Mouse (Mus musculus): ENCODE measurements around the gene Trip11. TPM values are rescaled to one million over a fixed set of nuclear protein-coding genes. Genes with fewer than 3 reads are reported as not detected.

The Trip11 gene
- polyA plus RNA-seq, 1 experiment from 2014 or later, result 26.6 TPM

DNA sequence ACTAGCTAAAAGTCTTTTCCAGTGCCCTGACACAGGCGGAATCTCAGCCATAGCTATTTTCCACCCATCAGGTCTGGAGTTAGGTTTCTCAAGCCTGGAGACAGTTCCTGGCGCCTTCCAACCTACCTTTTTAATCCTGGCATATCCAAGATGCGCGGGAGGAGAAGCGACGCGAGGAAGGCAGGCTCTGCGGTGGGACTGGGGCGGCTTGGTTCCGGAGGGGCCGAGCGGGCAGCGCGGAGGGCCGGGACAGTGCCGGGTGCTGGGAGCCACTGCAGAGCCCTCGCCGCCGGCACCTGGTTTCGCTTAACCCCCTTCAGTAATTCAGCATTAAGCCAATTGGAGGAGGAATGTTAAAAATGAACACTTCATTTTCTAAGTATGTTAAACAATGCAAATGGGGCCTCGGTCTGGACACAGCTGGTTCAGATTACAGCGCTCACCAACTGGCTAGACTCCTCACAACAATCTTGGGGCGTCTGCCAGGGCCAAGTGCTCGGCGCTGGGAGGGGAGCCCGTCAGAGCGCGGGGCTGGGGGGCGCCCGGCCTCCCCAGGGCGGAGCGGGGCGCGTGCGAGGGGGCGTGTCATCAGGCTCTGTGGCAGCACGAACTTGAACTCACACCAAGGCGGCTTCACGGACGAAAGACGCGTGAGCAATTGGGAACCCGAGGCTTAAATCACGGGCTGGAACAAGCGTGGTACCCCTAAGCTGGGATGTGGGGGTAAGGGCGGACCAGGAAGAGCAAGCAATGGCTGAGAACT lies 94.3 kb downstream of the Trip11 start, which contains the start of gene Fbln5:
Gene Fbln5 (minus strand): TSS at position 448 of the 763 bp plus-strand sequence.
- ATAC-seq (ENCODE audit: insufficient number of reproducible peaks, insufficient read depth, low FRiP score, low TSS enrichment), result peak; percentile 92
- WGBS, result under 1% methylated on average over 46 of the region's 46 CpGs
- Histone ChIP-seq H3K4me3 (peak within 1 kb of the TSS; percentile 42), H3K9ac (peak within 1 kb of the TSS; percentile 35), H3K27me3 (0 out of 2 replicates have a peak, but pooled peaks cover 6% of the 10 kb centered on the region), H3K36me3 (no peaks in the 10 kb centered on the region), H3K9me3 (no peaks in the 10 kb centered on the region), H3K27ac (peak within 1 kb of the TSS; percentile 94), H3K4me2 (replicated peaks) (peak within 1 kb of the TSS; percentile 62), H3K4me1 (peaks cover 15% of the 10 kb centered on the region)

DNA sequence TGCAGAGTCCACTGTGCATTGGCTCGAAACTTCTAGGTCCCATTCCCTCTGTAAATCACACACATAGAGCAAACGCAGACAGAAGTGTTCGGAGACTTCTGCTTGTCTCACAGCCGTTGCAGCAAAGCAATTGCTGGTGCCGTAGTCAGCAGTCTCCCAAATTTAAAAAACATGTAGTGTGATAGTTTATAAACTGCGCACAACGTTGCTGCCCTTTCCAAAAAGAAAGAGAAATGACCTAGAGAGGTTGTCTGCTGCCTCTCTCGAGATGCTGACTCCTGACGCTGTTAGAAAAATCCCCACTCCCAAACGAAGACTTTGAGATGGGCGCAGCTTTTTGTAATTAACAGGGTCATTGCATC lies 94.8 kb downstream of the Trip11 start:
- 12% methylated on average over 11 of the region's 11 CpGs for WGBS
- peak overlapping the region; percentile 35; the same call in 1 of the 2 replicates for H3K9ac ChIP-seq
- no peaks in the 10 kb centered on the region for H3K9me3 ChIP-seq
- H3K36me3 ChIP-seq, result no peaks in the 10 kb centered on the region
- H3K27ac ChIP-seq, result peak overlapping the region; percentile 94
- H3K4me2 ChIP-seq (replicated peaks), result peak overlapping the region; percentile 62
- H3K27me3 ChIP-seq, result 0 out of 2 replicates have a peak, but pooled peaks cover under 1% of the 10 kb centered on the region
- ATAC-seq (ENCODE audit: insufficient number of reproducible peaks, insufficient read depth, low FRiP score, low TSS enrichment), result no peak
- peaks cover 15% of the 10 kb centered on the region for H3K4me1 ChIP-seq
- H3K4me3 ChIP-seq, result peak overlapping the region; percentile 42

DNA sequence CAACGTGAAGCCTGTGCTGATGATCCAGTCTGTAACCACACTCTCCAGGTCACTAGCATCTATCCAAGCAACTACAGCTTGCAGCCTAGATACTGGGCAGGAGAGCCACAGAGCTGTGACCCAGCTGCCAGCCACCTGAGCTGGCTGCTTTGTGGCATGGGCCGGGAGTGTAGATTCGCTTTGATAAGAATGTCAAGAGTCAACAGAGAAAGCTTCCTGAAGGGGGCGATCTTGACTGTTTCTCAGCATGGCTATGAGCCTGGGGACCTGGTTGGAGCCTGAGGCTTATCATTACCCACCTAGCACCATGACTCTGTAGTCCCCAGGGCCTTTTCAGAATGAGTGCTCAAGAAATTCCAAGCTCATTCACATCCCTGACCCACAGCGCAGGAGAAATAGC lies 96.3 kb downstream of the Trip11 start:
- no peak overlapping the region for H3K27ac ChIP-seq
- no peaks in the 10 kb centered on the region for H3K36me3 ChIP-seq
- WGBS, result 46% methylated on average over 5 of the region's 5 CpGs
- H3K9ac ChIP-seq, result no peak overlapping the region
- H3K4me2 ChIP-seq (replicated peaks), result peak overlapping the region; percentile 62
- no peaks in the 10 kb centered on the region for H3K27me3 ChIP-seq
- H3K4me3 ChIP-seq, result peak overlapping the region; percentile 42
- H3K4me1 ChIP-seq, result peaks cover 15% of the 10 kb centered on the region
- no peak for ATAC-seq (ENCODE audit: insufficient number of reproducible peaks, insufficient read depth, low FRiP score, low TSS enrichment)
- no peaks in the 10 kb centered on the region for H3K9me3 ChIP-seq

DNA sequence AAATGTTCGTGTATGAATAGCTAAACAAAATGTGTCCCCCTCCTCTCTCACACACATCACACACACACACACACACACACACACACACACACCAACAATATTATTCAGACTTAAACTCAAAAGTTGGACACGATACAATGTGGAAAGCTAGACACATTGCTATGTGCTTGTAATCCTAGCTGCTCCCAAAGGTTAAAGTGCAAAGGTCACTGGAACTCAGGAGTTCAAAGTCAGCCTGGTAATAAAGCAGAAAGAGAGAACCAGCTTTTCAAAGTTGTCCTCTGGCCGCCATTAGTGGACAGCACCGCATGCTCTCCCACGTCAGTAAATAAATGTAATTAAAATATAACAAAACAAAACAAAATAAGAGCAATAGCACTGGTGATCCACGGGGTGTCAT lies 97.3 kb downstream of the Trip11 start:
- Histone ChIP-seq H3K9ac (no peak overlapping the region), H3K4me1 (peaks cover 15% of the 10 kb centered on the region), H3K9me3 (no peaks in the 10 kb centered on the region), H3K4me2 (replicated peaks) (no peak overlapping the region), H3K27me3 (no peaks in the 10 kb centered on the region), H3K4me3 (no peak overlapping the region), H3K27ac (no peak overlapping the region), H3K36me3 (no peaks in the 10 kb centered on the region)
- ATAC-seq (ENCODE audit: insufficient number of reproducible peaks, insufficient read depth, low FRiP score, low TSS enrichment), result no peak
- 70% methylated on average over 6 of the region's 6 CpGs for WGBS

DNA sequence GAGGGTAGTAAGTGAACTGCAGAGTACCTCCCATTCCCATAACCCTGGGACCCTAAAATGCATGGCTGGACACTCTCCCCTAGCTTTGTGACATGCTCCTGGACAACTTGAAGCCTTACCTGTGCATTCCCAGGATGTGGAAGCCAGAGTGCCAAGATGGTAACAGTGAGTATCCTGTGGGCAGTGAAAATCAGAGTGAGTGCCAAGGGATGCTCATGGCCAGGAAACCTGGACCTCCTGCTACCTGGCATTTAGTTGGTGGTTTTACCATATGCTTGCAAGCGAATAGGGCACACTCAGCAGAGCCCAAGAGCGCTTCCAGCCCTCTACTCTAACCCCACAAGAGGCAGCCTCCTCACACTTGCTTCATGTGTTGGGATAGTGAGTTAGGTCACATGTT lies 98.6 kb downstream of the Trip11 start:
- ATAC-seq (ENCODE audit: insufficient number of reproducible peaks, insufficient read depth, low FRiP score, low TSS enrichment), result no peak
- 89% methylated on average over 2 of the region's 2 CpGs for WGBS

DNA sequence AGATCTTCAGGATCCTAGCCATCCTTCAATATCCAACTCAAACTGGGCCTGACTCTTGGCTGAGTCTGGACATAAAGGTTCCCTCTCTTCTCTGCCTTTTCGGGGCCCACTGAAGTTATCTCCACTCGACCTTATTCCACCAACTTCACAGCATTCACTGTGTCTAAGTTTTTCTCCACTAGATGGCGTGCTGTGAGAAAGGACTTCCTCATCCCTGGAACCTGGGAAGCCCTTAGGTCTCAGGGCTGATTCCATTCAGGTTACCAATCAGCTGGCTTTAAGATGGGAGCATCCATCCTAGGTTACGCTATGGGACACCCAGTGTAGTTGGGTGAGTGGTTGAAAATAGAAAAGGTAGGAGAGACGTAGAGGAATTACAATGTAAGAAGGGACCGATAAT lies 101.9 kb downstream of the Trip11 start:
- no peak overlapping the region for H3K9ac ChIP-seq
- H3K27ac ChIP-seq, result no peak overlapping the region
- 0 out of 2 replicates have a peak, but pooled peaks cover 2% of the 10 kb centered on the region for H3K4me1 ChIP-seq
- ATAC-seq (ENCODE audit: insufficient number of reproducible peaks, insufficient read depth, low FRiP score, low TSS enrichment), result no peak
- 60% methylated on average over 6 of the region's 6 CpGs for WGBS
- no peak overlapping the region for H3K4me3 ChIP-seq
- no peak overlapping the region for H3K4me2 ChIP-seq (replicated peaks)
- peaks cover 3% of the 10 kb centered on the region; the same call in 1 of the 2 replicates for H3K36me3 ChIP-seq
- no peaks in the 10 kb centered on the region for H3K9me3 ChIP-seq
- no peaks in the 10 kb centered on the region for H3K27me3 ChIP-seq

More for the DNA sequence above, 98.6 kb downstream of the Trip11 start:
- Histone ChIP-seq H3K27me3 (no peaks in the 10 kb centered on the region), H3K27ac (no peak overlapping the region), H3K36me3 (peaks cover 3% of the 10 kb centered on the region; the same call in 1 of the 2 replicates), H3K4me2 (replicated peaks) (no peak overlapping the region), H3K4me1 (peaks cover 13% of the 10 kb centered on the region), H3K9ac (no peak overlapping the region), H3K4me3 (no peak overlapping the region), H3K9me3 (no peaks in the 10 kb centered on the region)

DNA sequence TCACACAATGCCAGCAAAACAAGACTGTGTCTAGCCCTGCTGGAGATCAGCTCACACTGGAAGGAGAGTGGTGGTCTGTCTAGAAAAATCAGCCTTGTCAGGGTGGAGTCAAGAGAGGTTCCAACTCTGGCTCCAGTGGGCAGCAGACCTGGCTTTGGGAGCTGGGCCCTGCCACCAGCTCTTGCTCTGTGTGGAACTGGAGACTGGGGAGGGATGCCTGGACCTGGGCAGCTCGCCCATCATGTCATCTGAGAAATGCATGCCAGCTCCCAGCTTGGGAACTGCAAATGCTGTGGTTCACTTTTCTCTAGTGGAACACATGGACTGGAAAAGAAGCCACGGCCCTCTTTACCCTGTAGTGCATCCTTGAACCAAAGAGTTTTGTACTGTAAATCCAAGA lies 102.6 kb downstream of the Trip11 start:
- no peak overlapping the region for H3K4me3 ChIP-seq
- H3K36me3 ChIP-seq, result peaks cover 3% of the 10 kb centered on the region; the same call in 1 of the 2 replicates
- no peaks in the 10 kb centered on the region for H3K27me3 ChIP-seq
- no peaks in the 10 kb centered on the region for H3K9me3 ChIP-seq
- no peak for ATAC-seq (ENCODE audit: insufficient number of reproducible peaks, insufficient read depth, low FRiP score, low TSS enrichment)
- WGBS, result 69% methylated on average over 2 of the region's 2 CpGs
- H3K9ac ChIP-seq, result no peak overlapping the region
- H3K27ac ChIP-seq, result no peak overlapping the region
- 0 out of 2 replicates have a peak, but pooled peaks cover 2% of the 10 kb centered on the region for H3K4me1 ChIP-seq
- no peak overlapping the region for H3K4me2 ChIP-seq (replicated peaks)

DNA sequence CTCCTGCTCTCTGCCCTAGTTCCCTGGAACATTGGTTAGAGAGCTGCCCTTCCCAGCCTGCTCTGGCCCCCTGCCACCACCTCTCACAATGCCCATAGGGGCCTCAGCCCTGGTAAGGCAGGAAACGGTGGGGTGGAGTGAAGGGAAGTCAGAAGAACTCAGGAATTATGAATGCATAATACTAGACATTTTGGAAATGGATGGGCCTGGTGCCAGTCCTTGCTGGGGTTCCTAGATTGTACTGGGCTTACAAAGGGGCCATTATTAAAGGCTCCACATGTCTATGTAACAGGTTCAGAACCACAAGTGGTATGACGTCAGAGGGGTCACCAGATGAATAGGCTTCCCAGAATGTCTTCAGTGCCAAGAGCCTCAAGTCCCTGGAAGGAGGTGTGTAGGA lies 105.7 kb downstream of the Trip11 start:
- 70% methylated on average over 2 of the region's 2 CpGs for WGBS
- 0 out of 2 replicates have a peak, but pooled peaks cover 2% of the 10 kb centered on the region for H3K4me1 ChIP-seq
- H3K9me3 ChIP-seq, result no peaks in the 10 kb centered on the region
- no peak overlapping the region for H3K9ac ChIP-seq
- H3K27me3 ChIP-seq, result no peaks in the 10 kb centered on the region
- ATAC-seq (ENCODE audit: insufficient number of reproducible peaks, insufficient read depth, low FRiP score, low TSS enrichment), result no peak
- no peak overlapping the region for H3K27ac ChIP-seq
- no peak overlapping the region for H3K4me2 ChIP-seq (replicated peaks)
- no peak overlapping the region for H3K4me3 ChIP-seq
- peaks cover 3% of the 10 kb centered on the region; the same call in 1 of the 2 replicates for H3K36me3 ChIP-seq

DNA sequence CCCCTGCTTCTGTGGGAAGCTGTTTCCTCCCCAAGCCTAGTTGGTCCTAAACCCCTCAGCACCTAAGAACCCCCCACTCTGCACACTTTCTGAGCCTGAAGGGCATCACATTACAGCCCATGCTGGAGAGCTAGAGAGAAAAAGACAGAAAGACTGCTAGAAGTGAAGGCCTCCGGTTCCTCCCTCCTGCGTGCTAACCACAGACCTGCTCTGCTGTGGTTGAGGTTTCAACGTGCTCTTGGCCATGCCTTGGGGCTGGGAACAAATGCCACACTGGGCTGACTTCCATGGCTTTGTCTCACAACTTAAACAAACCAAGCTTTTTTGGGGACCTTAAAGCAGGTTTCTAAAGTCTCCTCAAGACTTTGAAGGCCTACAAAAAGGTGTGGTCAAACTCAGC lies 110.6 kb downstream of the Trip11 start:
- WGBS, result 77% methylated on average over 3 of the region's 3 CpGs
- no peaks in the 10 kb centered on the region for H3K36me3 ChIP-seq
- no peaks in the 10 kb centered on the region for H3K27me3 ChIP-seq
- H3K9ac ChIP-seq, result no peak overlapping the region
- no peak overlapping the region for H3K4me2 ChIP-seq (replicated peaks)
- no peak overlapping the region for H3K4me3 ChIP-seq
- ATAC-seq (ENCODE audit: insufficient number of reproducible peaks, insufficient read depth, low FRiP score, low TSS enrichment), result no peak
- H3K27ac ChIP-seq, result no peak overlapping the region
- H3K9me3 ChIP-seq, result no peaks in the 10 kb centered on the region
- H3K4me1 ChIP-seq, result 0 out of 2 replicates have a peak, but pooled peaks cover 2% of the 10 kb centered on the region

DNA sequence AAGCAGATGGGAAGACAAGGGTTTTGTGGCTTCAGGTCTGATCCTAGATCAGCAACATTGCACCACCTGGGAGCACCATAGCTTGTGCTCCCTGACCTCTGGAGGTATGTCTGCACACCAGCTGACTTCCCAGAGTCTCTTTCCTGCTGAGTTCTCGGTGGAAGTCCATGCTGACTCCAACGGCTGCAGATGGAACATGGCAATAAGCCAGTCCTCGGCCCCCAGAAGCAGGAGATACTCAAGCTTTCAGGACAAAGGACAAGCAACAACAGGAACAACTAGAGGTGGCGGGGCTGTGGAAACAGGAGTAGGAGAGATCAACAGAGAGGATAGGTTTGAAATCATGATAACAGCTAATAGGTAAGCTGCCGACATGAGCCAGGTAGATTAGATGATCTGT lies 111.3 kb downstream of the Trip11 start:
- Histone ChIP-seq H3K4me3 (no peak overlapping the region), H3K27ac (no peak overlapping the region), H3K36me3 (no peaks in the 10 kb centered on the region), H3K4me1 (no peaks in the 10 kb centered on the region), H3K4me2 (replicated peaks) (no peak overlapping the region), H3K27me3 (no peaks in the 10 kb centered on the region), H3K9me3 (no peaks in the 10 kb centered on the region), H3K9ac (no peak overlapping the region)
- no peak for ATAC-seq (ENCODE audit: insufficient number of reproducible peaks, insufficient read depth, low FRiP score, low TSS enrichment)
- WGBS, result 75% methylated on average over 5 of the region's 5 CpGs

DNA sequence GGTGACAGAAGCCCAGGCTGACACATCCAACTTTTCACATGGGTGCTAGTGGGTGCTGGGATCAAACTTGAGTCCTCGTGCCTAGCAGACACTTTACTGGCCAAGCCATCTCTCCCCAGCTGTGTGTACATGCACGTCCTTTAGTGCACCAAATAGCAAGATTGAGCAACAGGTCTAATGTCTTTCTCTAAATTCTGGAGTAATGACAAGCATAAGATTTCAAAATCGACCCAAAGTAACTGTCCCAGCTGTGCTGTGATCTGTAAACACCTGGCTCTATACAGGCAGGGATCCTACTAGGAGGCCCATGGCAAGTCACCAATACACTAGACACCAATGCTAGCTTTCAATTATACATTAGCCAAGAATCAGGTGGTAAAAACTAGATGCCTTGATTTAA lies 112.0 kb downstream of the Trip11 start:
- H3K4me1 ChIP-seq, result no peaks in the 10 kb centered on the region
- no peaks in the 10 kb centered on the region for H3K36me3 ChIP-seq
- no peak overlapping the region for H3K9ac ChIP-seq
- H3K9me3 ChIP-seq, result no peaks in the 10 kb centered on the region
- WGBS, result 77% methylated on average over 3 of the region's 3 CpGs
- no peak for ATAC-seq (ENCODE audit: insufficient number of reproducible peaks, insufficient read depth, low FRiP score, low TSS enrichment)
- no peaks in the 10 kb centered on the region for H3K27me3 ChIP-seq
- H3K27ac ChIP-seq, result no peak overlapping the region
- H3K4me3 ChIP-seq, result no peak overlapping the region
- H3K4me2 ChIP-seq (replicated peaks), result no peak overlapping the region

DNA sequence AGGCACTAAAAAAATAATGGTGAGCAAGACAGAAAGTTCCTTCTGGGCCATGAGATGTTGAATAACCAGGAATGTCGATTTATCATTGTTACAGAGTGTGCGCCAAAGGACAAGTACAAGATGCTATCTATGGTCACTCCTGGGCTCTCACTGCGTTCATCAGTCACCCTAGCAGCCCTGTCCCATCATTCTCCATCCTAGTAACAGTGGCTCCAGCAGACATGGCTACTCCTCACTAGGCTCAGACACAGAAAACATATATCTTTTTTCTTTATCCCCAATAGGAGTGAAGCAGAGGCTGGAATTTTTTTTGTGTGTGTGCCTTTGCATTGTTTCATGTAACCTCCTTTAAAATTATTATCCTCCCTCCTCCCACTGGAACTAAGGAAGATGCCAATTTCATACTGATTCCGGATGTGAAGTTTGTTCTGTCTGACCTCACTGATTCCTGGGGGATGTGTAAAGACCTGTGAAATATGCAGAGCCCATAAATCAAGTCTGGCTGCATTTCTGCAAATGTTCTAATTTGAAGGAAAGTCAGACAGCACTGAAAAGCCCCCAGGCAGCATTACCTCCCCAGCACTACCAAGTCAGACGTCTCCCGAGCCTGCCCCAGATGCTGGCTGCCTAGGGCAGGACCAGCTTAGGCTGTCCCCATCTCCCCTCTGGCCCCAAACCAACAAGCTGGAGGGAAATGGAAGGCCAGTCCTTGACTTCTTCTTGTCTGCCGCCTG lies 114.7 kb downstream of the Trip11 start:
- H3K27ac ChIP-seq, result no peak overlapping the region
- H3K27me3 ChIP-seq, result no peaks in the 10 kb centered on the region
- no peak overlapping the region for H3K4me3 ChIP-seq
- no peaks in the 10 kb centered on the region for H3K4me1 ChIP-seq
- H3K9ac ChIP-seq, result no peak overlapping the region
- WGBS, result 60% methylated on average over 7 of the region's 7 CpGs
- no peaks in the 10 kb centered on the region for H3K9me3 ChIP-seq
- H3K36me3 ChIP-seq, result no peaks in the 10 kb centered on the region
- no peak for ATAC-seq (ENCODE audit: insufficient number of reproducible peaks, insufficient read depth, low FRiP score, low TSS enrichment)
- no peak overlapping the region for H3K4me2 ChIP-seq (replicated peaks)

All from embryonic facial prominence, embryonic 12.5 days (tissue).